Mouse (Mus musculus) small intestine, adult 2 months (tissue): ENCODE data around the gene Pld4. TPM values are rescaled to one million over a fixed set of nuclear protein-coding genes. Genes with fewer than 3 reads are reported as not detected.

Source experiments
- H3K27ac ChIP-seq: fragments of 200-500 bp; 2 replicates; pipeline ENCODE4 v1.5.1; 2012; ENCODE audit warnings: low read depth, low read length, control low read depth, inconsistent platforms; ENCODE audit not compliant: insufficient read depth
- H3K27me3 ChIP-seq: fragments of 200-500 bp; 2 replicates; pipeline ENCODE4 v1.6.1; 2012; ENCODE audit warnings: mild to moderate bottlenecking, moderate library complexity, low read length, inconsistent platforms; ENCODE audit not compliant: control insufficient read depth, insufficient read depth
- H3K36me3 ChIP-seq: fragments of 200-500 bp; 2 replicates; pipeline ENCODE4 v1.6.1; 2012; ENCODE audit warnings: mild to moderate bottlenecking, low read length, control low read depth, inconsistent platforms; ENCODE audit not compliant: control insufficient read depth, insufficient read depth
- H3K4me1 ChIP-seq: fragments of 200-500 bp; 2 replicates; pipeline ENCODE4 v1.6.1; 2012; ENCODE audit warnings: low read length, inconsistent platforms, mixed read lengths; ENCODE audit not compliant: control insufficient read depth, insufficient read depth, insufficient read length
- H3K4me3 ChIP-seq: fragments of 200-500 bp; 2 replicates; pipeline ENCODE4 v1.5.1; 2012; ENCODE audit warnings: low read depth, mild to moderate bottlenecking, control low read depth, inconsistent platforms, low read length, moderate library complexity
- CTCF ChIP-seq: fragments of 200-500 bp; IDR thresholded peaks from 2 replicates; pipeline ENCODE4 v1.5.1; 2012; ENCODE audit warnings: low read depth, mild to moderate bottlenecking, control low read depth, inconsistent platforms, low read length, moderate library complexity, mixed read lengths; ENCODE audit not compliant: insufficient replicate concordance, insufficient read length; ENCODE audit errors: extremely low read depth
- POLR2A ChIP-seq: fragments of 200-500 bp; IDR thresholded peaks from 2 replicates; pipeline ENCODE4 v1.6.1; 2012; ENCODE audit warnings: low read depth, mild to moderate bottlenecking, control low read depth, inconsistent platforms, low read length, moderate library complexity
- WGBS: fragments of 180-500 bp; shearing (Covaris S2); methylation state at CpG from one replicate; pipeline ENCODE4 v1.1.7; 2018; 5-methylcytosine and 5-hydroxymethylcytosine counted together
- polyA plus RNA-seq: library from polyadenylated mRNA; depleted of rRNA; stranded (reverse); fragments of >200 nt; gene quantifications from 2 replicates; pipeline ENCODE4 v1.2.3, GENCODE M21; 2012

Pld4 gene
- polyA plus RNA-seq, 1 experiment = 28.2 TPM

- under 1% methylated on average over 74 of the region's 75 CpGs for WGBS
- TF ChIP-seq POLR2A (no peak), CTCF (no peak)
- Histone ChIP-seq H3K27ac (peak overlapping the region; percentile 70), H3K4me3 (peak overlapping the region; percentile 99), H3K4me1 (peaks cover 15% of the 10 kb centered on the region), H3K36me3 (peaks cover 21% of the 10 kb centered on the region), H3K27me3 (no peaks in the 10 kb centered on the region)
These were observed 38.0 kb upstream of the Pld4 start for GRCm38 (mm10) chr12:112722240-112723027.

- no peaks in the 10 kb centered on the region for H3K27me3 ChIP-seq
- peaks cover 16% of the 10 kb centered on the region for H3K36me3 ChIP-seq
- peaks cover 15% of the 10 kb centered on the region for H3K4me1 ChIP-seq
- WGBS = 11% methylated on average over 5 of the region's 5 CpGs
- TF ChIP-seq POLR2A = no peak
- no peak for TF ChIP-seq CTCF
- H3K27ac ChIP-seq = peak overlapping the region; percentile 70
- peak overlapping the region; percentile 99 for H3K4me3 ChIP-seq
These were observed 37.5 kb upstream of the Pld4 start for GRCm38 (mm10) chr12:112723028-112723330.

- no peaks in the 10 kb centered on the region for H3K27me3 ChIP-seq
- H3K4me3 ChIP-seq = peak overlapping the region; percentile 99
- H3K36me3 ChIP-seq = peaks cover 14% of the 10 kb centered on the region
- WGBS = 66% methylated on average over 6 of the region's 6 CpGs
- TF ChIP-seq CTCF (no peak), POLR2A (no peak)
- no peak overlapping the region for H3K27ac ChIP-seq
- H3K4me1 ChIP-seq = peaks cover 15% of the 10 kb centered on the region
These were observed 37.0 kb upstream of the Pld4 start for GRCm38 (mm10) chr12:112723445-112723844.

GRCm38 (mm10) chr12:112724077-112724805 is 36.2 kb upstream of the Pld4 start:
- Histone ChIP-seq H3K27me3 (no peaks in the 10 kb centered on the region), H3K4me1 (peaks cover 15% of the 10 kb centered on the region)
- WGBS = 65% methylated on average over 11 of the region's 11 CpGs

GRCm38 (mm10) chr12:112727801-112728200 is 32.7 kb upstream of the Pld4 start:
- TF ChIP-seq POLR2A (no peak), CTCF (no peak)
- no peaks in the 10 kb centered on the region for H3K27me3 ChIP-seq
- 59% methylated on average over 8 of the region's 8 CpGs for whole genome bisulfite sequencing
- H3K4me3 ChIP-seq = no peak overlapping the region
- peaks cover 9% of the 10 kb centered on the region for H3K4me1 ChIP-seq
- no peak overlapping the region for H3K27ac ChIP-seq
- peaks cover 31% of the 10 kb centered on the region for H3K36me3 ChIP-seq

More at GRCm38 (mm10) chr12:112724077-112724805, 36.2 kb upstream of the Pld4 start:
- no peak overlapping the region for H3K27ac ChIP-seq
- peaks cover 11% of the 10 kb centered on the region for H3K36me3 ChIP-seq
- H3K4me3 ChIP-seq = no peak overlapping the region
- TF ChIP-seq CTCF (peak; percentile 98; the same call in 1 of the 2 replicates), POLR2A (no peak)

- Histone ChIP-seq H3K36me3 (peaks cover 50% of the 10 kb centered on the region), H3K27ac (no peak overlapping the region), H3K4me3 (no peak overlapping the region), H3K4me1 (no peaks in the 10 kb centered on the region), H3K27me3 (no peaks in the 10 kb centered on the region)
- WGBS = 79% methylated on average over 14 of the region's 14 CpGs
- TF ChIP-seq POLR2A (no peak), CTCF (no peak)
These were observed 29.6 kb upstream of the Pld4 start for GRCm38 (mm10) chr12:112730808-112731207.

GRCm38 (mm10) chr12:112732591-112732990 is 27.9 kb upstream of the Pld4 start:
- Histone ChIP-seq H3K36me3 (peaks cover 64% of the 10 kb centered on the region), H3K4me3 (no peak overlapping the region), H3K27me3 (no peaks in the 10 kb centered on the region), H3K4me1 (no peaks in the 10 kb centered on the region), H3K27ac (no peak overlapping the region)
- WGBS = 93% methylated on average over 10 of the region's 10 CpGs
- no peak for TF ChIP-seq CTCF
- no peak for TF ChIP-seq POLR2A
